Mouse (Mus musculus) myocyte (in vitro differentiated cells): ENCODE data around the gene Hoxc5. TPM values are rescaled to one million over a fixed set of nuclear protein-coding genes. Genes with fewer than 3 reads are reported as not detected.

ENCODE experiments used
- H3K27me3 ChIP-seq: one replicate; pipeline ENCODE4 v1.6.1; 2011; ENCODE audit not compliant: control insufficient read depth, insufficient read depth, insufficient read length
- H3K36me3 ChIP-seq: one replicate; pipeline ENCODE4 v1.6.1; 2011; ENCODE audit not compliant: control insufficient read depth, insufficient read depth
- H3K4me2 ChIP-seq: one replicate; pipeline ENCODE4 v1.6.1; 2011; ENCODE audit warnings: low read depth, control low read depth
- H3K4me3 ChIP-seq: one replicate; pipeline ENCODE4 v1.5.1; 2011; ENCODE audit warnings: mild to moderate bottlenecking, control low read depth, moderate library complexity
- H3K79me2 ChIP-seq: one replicate; pipeline ENCODE4 v1.6.1; 2011; ENCODE audit not compliant: control insufficient read depth, insufficient read depth
- H3ac ChIP-seq: one replicate; pipeline ENCODE4 v1.6.1; 2011; ENCODE audit not compliant: control insufficient read depth, insufficient read length
- E2F4 ChIP-seq: IDR thresholded peaks from one replicate; pipeline ENCODE4 v1.6.1; 2011; ENCODE audit warnings: mild to moderate bottlenecking, control low read depth, moderate library complexity; ENCODE audit not compliant: insufficient read depth
- MAX ChIP-seq: IDR thresholded peaks from one replicate; pipeline ENCODE4 v1.6.1; 2011; ENCODE audit warnings: low read depth, mild to moderate bottlenecking, control low read depth
- MYOD1 ChIP-seq, 3 experiments: IDR thresholded peaks; one replicate each; pipeline ENCODE4 v1.6.1; 2011; ENCODE audit warnings: control low read depth in 2 of 3, low read depth in 2 of 3, mild to moderate bottlenecking in 2 of 3, moderate library complexity in 1 of 3; ENCODE audit not compliant: insufficient read length in 2 of 3, control insufficient read depth in 1 of 3
- MYOG ChIP-seq, 3 experiments: IDR thresholded peaks; one replicate each; pipeline ENCODE4 v1.6.1; 2011; ENCODE audit warnings: control low read depth in 2 of 3, low read depth in 2 of 3, mild to moderate bottlenecking in 2 of 3; ENCODE audit not compliant: insufficient read length in 2 of 3, control insufficient read depth in 1 of 3, insufficient read depth in 1 of 3
- POLR2A ChIP-seq: IDR thresholded peaks from one replicate; pipeline ENCODE4 v1.6.1; 2011; ENCODE audit warnings: low read depth, mild to moderate bottlenecking, control low read depth, moderate library complexity; ENCODE audit not compliant: insufficient read length
- POLR2AphosphoS2 ChIP-seq: IDR thresholded peaks from one replicate; pipeline ENCODE4 v1.6.1; 2011; ENCODE audit warnings: low read depth, control low read depth; ENCODE audit not compliant: insufficient read length
- REST ChIP-seq: IDR thresholded peaks from one replicate; pipeline ENCODE4 v1.6.1; 2011; ENCODE audit warnings: mild to moderate bottlenecking, control low read depth, moderate library complexity; ENCODE audit not compliant: insufficient read depth, insufficient read length
- SRF ChIP-seq: IDR thresholded peaks from one replicate; pipeline ENCODE4 v1.6.1; 2011; ENCODE audit warnings: low read depth; ENCODE audit not compliant: control insufficient read depth, insufficient read length
- TCF12 ChIP-seq: IDR thresholded peaks from one replicate; pipeline ENCODE4 v1.6.1; 2011; ENCODE audit warnings: mild to moderate bottlenecking, control low read depth; ENCODE audit not compliant: poor library complexity, insufficient read depth, severe bottlenecking
- TCF3 ChIP-seq: IDR thresholded peaks from one replicate; pipeline ENCODE4 v1.6.1; 2011; ENCODE audit warnings: low read depth, control low read depth; ENCODE audit not compliant: insufficient read length
- USF1 ChIP-seq: IDR thresholded peaks from one replicate; pipeline ENCODE4 v1.6.1; 2011; ENCODE audit warnings: low read depth, mild to moderate bottlenecking, control low read depth, moderate library complexity
- polyA plus RNA-seq: library from polyadenylated mRNA; unstranded; fragments of >200 nt; fragmentation: generic; extraction: Trizol; gene quantifications from one replicate; pipeline ENCODE4 v1.2.1, GENCODE M21; 2012; ENCODE audit warnings: missing spikeins

Gene Hoxc5
- polyA plus RNA-seq, 1 experiment = 1.2 TPM

- Histone ChIP-seq H3K36me3 (no peaks in the 10 kb centered on the region), H3ac (peak within 1 kb of the TSS; percentile 56), H3K4me2 (peak within 1 kb of the TSS; percentile 97), H3K27me3 (peaks cover 6% of the 10 kb centered on the region), H3K4me3 (peak within 1 kb of the TSS; percentile 52), H3K79me2 (no peaks in the 10 kb centered on the region)
- TF ChIP-seq TCF12 (no peak), MYOD1 (IDR thresholded peaks at IDR 0.05; ENCODE audit: control insufficient read depth in 1 of 3, insufficient read length in 2 of 3, low read depth in 2 of 3) (peak in 1 of 3 experiments; percentile 30), POLR2AphosphoS2 (no peak), MYOG (IDR thresholded peaks at IDR 0.05; ENCODE audit: control insufficient read depth in 1 of 3, insufficient read depth in 1 of 3, insufficient read length in 2 of 3, low read depth in 2 of 3) (no peak), E2F4 (no peak), USF1 (no peak), MAX (no peak), POLR2A (peak; percentile 50), TCF3 (no peak), REST (no peak), SRF (no peak)
Measured at GRCm38 (mm10) chr15:102921053-102922011, 45.9 kb upstream of the Hoxc5 start, which contains the start of gene Hoxc13. Hoxc13 (plus strand) TSS chr15:102921103.

GRCm38 (mm10) chr15:102922012-102922362 lies 45.3 kb upstream of the Hoxc5 start:
- H3ac ChIP-seq = peak overlapping the region; percentile 56
- peak overlapping the region; percentile 84 for H3K4me2 ChIP-seq
- peak in 1 of 3 experiments; percentile 24 for TF ChIP-seq MYOD1 (IDR thresholded peaks at IDR 0.05; ENCODE audit: control insufficient read depth in 1 of 3, insufficient read length in 2 of 3, low read depth in 2 of 3)
- no peak for TF ChIP-seq TCF12
- no peak for TF ChIP-seq POLR2AphosphoS2
- TF ChIP-seq POLR2A = no peak
- peaks cover 6% of the 10 kb centered on the region for H3K27me3 ChIP-seq
- peak overlapping the region; percentile 52 for H3K4me3 ChIP-seq
- no peaks in the 10 kb centered on the region for H3K36me3 ChIP-seq
- H3K79me2 ChIP-seq = no peaks in the 10 kb centered on the region

GRCm38 (mm10) chr15:102922636-102923500 lies 44.4 kb upstream of the Hoxc5 start:
- peaks cover 2% of the 10 kb centered on the region for H3K27me3 ChIP-seq
- peak overlapping the region; percentile 52 for H3K4me3 ChIP-seq
- peak overlapping the region; percentile 84 for H3K4me2 ChIP-seq
- H3K36me3 ChIP-seq = no peaks in the 10 kb centered on the region
- no peaks in the 10 kb centered on the region for H3K79me2 ChIP-seq
- TF ChIP-seq SRF (no peak), REST (no peak), TCF3 (no peak), MYOD1 (IDR thresholded peaks at IDR 0.05; ENCODE audit: control insufficient read depth in 1 of 3, insufficient read length in 2 of 3, low read depth in 2 of 3) (no peak), TCF12 (no peak)
- H3ac ChIP-seq = no peak overlapping the region

GRCm38 (mm10) chr15:102927032-102927645 lies 40.1 kb upstream of the Hoxc5 start:
- no peaks in the 10 kb centered on the region for H3K79me2 ChIP-seq
- no peak overlapping the region for H3K4me3 ChIP-seq
- no peak for TF ChIP-seq E2F4
- TF ChIP-seq MYOD1 (IDR thresholded peaks at IDR 0.05; ENCODE audit: control insufficient read depth in 1 of 3, insufficient read length in 2 of 3, low read depth in 2 of 3) = no peak
- no peak for TF ChIP-seq TCF3
- no peak for TF ChIP-seq MYOG (IDR thresholded peaks at IDR 0.05; ENCODE audit: control insufficient read depth in 1 of 3, insufficient read depth in 1 of 3, insufficient read length in 2 of 3, low read depth in 2 of 3)
- no peak for TF ChIP-seq POLR2A
- TF ChIP-seq REST = no peak
- TF ChIP-seq SRF = no peak
- no peak overlapping the region for H3ac ChIP-seq
- no peaks in the 10 kb centered on the region for H3K36me3 ChIP-seq
- no peaks in the 10 kb centered on the region for H3K27me3 ChIP-seq
- H3K4me2 ChIP-seq = no peak overlapping the region
